Mouse (Mus musculus) T-helper 17 cell (primary cell): Measurements from ENCODE around the gene Tec.

Experiments used
- in situ Hi-C, 2 experiments: fragments of 300-600 bp; cut with MboI, MseI; formaldehyde crosslinking; loops; 1 replicate in 1 of 2; 2 replicates in 1 of 2; pipeline ENCODE4 v1.15.1; 2025; ENCODE audit warnings: high pct_unique_total_duplicates in 2 of 2

Gene Tec

DNA sequence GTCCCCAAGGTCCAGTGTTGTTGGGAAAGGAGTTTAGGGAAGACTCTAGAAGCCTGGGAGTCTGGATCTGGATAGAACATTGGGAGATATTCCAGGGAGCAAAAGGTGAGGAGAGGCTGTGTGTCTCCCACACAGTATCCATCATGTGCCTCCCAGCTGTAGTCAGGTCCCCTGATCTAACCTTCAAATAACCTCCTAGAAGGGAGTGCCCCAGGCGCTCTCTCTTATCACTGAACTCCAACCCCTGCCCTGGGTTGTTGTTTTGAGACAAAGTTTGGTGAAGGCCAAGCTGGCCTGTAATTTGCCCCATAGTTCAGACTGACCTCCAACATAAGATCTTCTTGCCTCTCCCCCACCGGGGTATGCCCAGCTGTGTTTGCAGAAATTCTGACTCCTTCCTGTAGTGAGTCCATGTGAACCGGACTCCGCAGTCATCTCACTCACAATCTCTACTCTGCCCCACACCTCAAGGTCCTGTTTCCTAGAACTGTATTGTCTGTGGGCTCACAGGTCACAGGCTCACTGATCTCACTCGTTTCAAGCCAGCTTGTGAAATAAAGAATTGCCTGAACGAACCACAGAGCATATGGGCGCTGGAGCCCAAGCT lies 119.5 kb downstream of the Tec start:
- in situ Hi-C loops, result loop anchor here in 1 of 2 experiments (10.0 kb wide), 1 partner anchor 494 kb away; no protein-coding TSS in a partner anchor

DNA sequence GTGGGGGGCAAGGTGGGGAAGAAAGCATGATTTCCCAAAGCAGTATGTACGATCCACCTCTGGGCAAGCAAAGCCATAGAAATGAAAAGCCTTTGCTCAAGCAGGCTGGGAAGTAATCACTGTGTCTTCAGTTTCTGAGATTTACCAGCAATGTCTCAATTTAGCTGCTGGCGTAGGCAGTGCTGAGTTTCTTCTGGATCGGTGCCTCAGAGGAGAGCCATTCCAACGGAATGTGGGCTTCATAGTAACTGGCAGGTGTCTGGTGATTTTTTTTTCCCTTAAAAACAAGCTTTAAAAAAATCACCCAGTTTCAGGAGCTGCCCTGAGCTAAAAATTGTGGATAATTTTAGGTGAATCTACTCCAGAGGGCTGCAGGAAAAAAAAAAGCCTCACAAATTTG lies 120.9 kb downstream of the Tec start:
- in situ Hi-C loops, result loop anchor here in 1 of 2 experiments (10.0 kb wide), 1 partner anchor 493 kb away; no protein-coding TSS in a partner anchor

DNA sequence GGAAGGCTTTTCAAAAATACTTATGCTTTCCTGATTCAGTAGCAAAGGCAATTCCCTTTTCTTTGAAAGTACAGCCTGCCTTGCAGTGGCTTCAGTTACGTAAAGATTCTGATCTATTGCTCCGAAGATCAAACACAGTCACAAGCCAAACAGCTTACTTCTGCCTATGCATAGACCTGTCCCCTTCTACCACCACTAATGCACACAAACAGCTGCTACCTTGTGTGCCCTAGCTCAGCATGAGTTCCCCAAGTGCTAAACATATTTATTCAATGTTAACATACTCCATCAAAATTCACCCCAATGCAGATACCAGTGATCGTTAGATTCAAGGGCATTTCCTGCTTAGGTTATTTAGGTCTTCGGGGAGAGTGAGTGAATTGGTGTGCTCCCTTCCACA lies 121.8 kb downstream of the Tec start:
- in situ Hi-C loops, result loop anchor here in 1 of 2 experiments (10.0 kb wide), 1 partner anchor 492 kb away; no protein-coding TSS in a partner anchor

DNA sequence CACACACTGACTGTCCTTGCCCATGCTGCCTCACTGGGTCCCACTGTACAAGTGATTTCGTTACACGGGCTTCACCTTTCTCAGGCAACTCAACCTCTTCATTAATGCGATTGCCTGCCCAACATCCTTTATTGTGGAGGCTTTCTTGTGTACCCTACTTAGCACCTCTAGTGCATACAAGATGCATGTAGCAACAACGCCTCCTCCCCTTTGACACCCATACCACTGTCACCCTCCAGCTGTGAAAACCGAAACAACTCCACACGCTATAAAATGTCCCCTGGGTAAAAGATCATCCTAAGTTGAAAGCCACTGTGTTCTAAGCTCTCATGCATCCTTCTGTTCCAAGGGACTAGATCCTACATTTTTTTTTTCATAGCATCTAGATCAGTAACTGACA lies 125.2 kb downstream of the Tec start:
- in situ Hi-C loops, result loop anchor here in 1 of 2 experiments (10.0 kb wide), 1 partner anchor 488 kb away; no protein-coding TSS in a partner anchor

DNA sequence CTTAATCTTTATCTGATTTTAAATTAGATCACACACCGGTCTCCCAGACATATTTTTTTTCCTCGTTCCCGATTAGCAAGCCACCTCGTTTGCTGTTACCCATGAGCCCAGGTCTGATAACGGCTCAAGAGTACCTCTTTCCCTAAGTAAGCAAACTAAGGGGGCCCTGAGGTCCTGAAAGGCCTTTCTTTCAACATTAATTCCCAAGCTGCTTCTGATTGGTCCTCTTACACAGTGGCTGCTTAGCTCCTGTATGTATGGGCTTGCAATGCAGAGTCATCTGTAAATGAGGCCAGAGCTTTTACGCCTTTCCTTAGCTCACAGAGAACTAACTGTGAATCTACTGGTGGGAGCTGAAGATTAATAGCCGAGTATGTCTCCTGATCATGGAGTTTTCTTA lies 131.4 kb downstream of the Tec start:
- in situ Hi-C loops, result no loop called here

DNA sequence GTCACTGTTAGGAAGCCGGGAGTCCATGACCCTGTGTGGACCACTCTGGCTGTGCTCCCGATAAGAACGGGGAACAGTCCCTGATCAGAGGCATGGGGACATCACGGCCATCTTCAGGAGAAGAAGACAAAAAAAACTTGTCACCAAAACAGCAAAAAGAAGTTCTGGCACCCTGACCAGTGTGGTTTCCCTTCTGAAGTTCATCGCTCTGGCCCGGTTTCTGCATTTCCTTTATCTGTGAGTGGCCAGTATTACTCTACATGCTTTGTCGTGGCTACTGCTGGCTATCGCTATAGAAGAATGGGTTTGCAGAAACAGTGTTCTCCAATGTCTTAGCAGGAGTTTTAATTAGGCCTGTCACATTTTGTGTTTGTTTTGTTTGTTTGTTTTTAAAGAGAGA lies 131.8 kb downstream of the Tec start:
- in situ Hi-C loops, result no loop called here

DNA sequence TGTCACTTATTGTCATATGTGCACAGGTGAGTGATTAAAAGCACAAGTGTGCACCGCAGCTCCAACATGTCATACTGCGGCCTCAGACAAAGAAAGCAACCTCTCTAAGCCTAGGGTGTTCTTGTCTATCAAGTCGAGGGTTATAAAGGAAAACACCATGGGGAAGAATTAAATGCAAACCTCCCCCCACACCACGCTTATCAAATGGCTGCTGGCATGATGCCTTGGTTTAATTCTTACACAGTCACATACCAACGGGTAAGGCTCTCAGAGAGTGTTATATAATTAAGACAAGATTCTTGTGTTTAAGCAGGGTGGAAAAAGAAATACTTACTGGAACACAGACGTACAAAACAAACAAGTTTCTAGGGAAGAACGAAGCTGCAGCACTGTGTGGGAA lies 132.5 kb downstream of the Tec start:
- in situ Hi-C loops, result no loop called here

DNA sequence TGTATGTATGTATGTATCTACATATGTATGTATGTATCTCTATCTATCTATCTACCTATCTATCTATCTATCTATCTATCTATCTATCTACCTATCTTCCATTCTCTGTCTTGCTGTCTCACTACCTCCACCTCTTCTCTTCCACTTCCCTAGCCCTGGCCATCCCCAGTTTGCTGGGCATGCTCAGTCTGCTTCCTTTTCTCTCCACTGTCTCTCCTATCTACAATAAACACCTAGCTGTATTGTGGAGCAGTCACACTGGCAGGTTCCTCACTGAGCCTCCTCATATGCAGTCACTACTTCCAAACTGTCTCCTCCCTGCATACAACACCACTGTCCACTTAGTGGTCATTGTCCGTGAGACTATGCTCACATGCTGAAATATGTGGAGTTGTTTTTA lies 135.4 kb downstream of the Tec start:
- in situ Hi-C loops, result no loop called here

DNA sequence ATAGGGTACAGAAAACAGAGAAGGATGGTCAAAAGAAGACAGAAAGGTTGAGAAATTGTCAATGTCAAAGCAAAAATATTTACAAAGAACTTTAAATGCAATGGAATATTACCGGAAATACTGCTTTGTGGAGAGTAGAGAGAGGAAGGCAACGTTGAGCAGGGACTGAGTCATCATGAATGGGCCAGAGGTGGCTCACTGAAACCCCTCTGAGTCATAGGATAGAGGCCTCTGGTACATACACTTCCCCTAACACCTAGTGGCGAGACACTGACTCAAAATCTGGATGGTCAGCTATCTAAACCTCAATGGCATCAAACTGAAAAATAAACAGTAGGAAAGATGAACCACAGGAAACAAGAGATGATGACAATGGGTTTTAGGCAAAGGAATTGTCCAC lies 142.9 kb downstream of the Tec start:
- in situ Hi-C loops, result loop anchor here in 1 of 2 experiments (10.0 kb wide), 1 partner anchor 1369 kb away; no protein-coding TSS in a partner anchor

DNA sequence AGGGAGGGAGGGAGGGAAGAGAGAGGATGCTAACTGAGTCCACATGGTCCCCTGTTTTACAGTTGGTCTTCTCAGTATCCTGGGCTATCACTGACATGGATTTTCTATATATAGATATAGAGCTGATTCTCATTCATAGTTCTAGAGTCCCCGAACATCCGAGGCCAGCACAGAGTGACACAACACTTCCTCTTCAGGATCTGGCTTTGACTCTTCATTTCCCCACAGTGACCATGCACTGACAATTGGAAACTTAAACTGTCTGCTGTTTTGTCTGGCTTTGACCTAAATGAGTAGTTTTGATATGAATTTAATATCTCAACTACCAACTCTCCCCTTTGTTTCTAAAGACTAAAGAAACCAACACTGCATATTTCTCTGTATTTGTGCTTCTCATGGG lies 144.9 kb downstream of the Tec start:
- in situ Hi-C loops, result loop anchor here (5.0 to 10.0 kb wide), 3 partner anchors 34 to 1371 kb away; partner anchors contain the start of gene Nipal1 (in 1 of the 2)

DNA sequence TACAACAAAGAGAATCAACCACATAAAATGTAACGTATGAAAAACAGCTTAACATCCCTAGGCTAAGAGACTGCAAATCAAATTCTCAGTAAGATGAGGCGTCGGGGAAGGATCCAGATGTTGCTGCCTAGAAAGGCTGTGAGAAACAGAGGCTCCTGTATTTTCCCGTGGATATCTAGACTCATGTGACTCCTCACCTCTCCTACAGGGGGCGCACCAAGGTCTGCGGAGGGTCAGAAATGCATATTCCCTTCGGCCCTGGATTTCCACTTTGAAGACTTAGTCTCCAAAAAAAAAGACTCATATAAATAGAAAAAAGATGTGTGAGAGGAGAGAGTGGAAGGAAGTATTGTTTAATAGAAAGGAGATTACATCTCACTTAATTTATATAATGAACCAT lies 147.7 kb downstream of the Tec start:
- in situ Hi-C loops, result loop anchor here (5.0 to 10.0 kb wide), 3 partner anchors 37 to 1374 kb away; partner anchors contain the start of gene Nipal1 (in 1 of the 2)

DNA sequence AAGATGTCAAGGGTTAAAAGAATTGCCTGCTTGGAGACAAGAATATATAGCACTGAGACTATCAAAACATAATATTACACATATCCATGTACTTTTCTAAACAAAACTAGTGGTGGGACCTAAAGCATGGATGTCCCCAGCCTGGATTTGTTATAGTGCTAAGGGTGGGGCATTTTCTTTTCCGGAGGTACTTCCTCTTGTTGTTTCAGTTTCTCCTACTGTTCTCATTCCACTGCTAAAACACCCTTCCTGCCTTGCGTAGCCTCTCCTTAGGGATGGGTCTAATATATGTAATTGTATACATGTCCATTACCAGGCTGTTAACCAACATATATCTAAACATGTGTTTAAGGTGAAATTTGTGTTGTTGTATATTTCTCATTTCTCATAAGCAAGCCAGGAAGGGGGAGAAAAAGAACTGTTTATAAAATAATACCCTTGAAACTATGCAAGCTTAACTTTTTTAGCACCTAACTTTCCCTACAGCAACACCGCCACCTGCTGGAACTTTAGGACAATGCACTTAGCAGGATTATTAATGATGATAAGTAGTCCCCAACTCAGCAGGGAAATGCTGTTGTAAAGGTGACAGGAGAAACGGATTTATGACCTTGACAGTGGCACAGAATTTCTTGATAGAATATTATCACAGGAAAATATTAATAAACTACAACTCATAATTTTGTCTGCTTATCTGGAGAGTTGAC lies 157.6 kb downstream of the Tec start:
- in situ Hi-C loops, result loop anchor here in 1 of 2 experiments (5.0 kb wide), 1 partner anchor 358 kb away; no protein-coding TSS in a partner anchor

DNA sequence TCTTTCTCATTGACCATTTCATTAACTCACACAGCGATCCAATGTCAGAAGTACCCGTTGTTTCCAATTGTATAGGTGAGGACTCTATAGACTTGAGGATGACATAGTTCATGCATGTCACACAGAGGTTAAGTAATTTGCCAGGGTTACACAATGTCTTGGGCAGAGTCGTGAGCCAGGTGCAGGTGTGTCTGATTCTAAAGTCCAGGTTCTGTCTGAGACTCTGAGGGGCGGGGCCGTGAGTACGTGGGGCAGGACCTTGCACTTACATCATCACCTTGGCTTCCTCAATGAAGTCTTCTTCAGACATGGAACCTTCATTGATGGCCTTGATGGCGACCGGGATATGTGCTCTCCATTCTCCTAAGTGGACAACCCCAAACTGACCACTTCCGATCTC lies 158.3 kb downstream of the Tec start:
- in situ Hi-C loops, result loop anchor here (5.0 to 10.0 kb wide), 2 partner anchors 115 to 358 kb away; no protein-coding TSS in a partner anchor

DNA sequence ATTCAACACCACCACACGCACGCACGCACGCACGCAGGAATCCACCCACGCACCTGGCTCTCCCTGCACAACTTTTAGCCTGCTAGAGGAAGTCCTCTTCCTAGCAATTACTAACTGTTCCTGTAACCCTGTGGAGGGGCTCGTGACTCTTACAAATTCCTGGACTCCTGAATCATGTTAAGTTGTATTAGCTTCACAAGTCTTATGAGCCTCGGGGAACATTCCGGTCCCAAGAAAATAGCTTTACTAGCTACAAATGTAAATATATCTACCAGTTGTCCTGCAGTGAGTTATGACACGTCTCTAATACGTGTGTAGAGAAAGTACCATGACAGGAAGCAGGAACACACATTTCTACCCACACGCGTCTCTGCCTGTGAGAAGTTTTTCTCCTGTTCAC lies 158.8 kb downstream of the Tec start:
- in situ Hi-C loops, result loop anchor here (5.0 to 10.0 kb wide), 2 partner anchors 115 to 357 kb away; no protein-coding TSS in a partner anchor

DNA sequence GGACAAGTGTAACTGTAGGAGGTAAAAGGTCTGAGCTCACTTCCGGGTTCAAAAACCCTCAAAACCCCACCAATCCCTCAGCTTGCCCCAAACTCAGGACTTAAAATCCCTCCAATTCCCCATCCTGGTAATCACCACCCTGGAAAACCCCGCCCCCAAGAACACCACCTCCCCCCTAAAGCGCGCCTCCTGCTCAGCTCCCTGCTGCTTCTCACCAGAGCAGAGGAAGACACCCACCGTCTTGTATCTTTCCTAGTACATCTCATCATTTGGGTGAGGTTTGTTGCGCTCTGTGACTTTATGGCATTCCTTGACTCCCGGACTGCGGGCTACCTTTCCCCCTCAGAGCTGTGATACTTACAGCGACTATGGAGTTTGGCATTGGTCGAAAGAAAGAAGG lies 161.6 kb downstream of the Tec start:
- in situ Hi-C loops, result loop anchor here (5.0 to 10.0 kb wide), 2 partner anchors 112 to 354 kb away; no protein-coding TSS in a partner anchor

DNA sequence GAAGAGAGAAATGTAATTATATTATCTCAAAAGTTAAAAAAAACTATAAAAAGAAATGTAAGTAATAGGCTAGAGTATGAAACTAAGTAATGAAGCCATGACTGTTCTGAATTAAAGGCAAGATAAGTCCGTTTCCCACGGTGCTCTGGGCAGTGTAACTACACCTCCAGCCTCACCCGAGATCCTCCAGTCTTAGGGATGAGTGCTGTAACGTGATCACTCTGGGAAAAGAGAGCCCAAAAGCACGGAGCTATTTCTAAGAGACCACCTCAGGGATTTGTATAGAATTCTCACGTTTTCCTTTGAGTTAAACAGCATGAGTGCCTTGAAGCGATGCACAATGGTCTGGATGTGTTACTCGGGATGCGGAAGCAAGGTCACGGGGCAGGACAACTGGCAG lies 162.2 kb downstream of the Tec start:
- in situ Hi-C loops, result loop anchor here (5.0 to 10.0 kb wide), 2 partner anchors 111 to 354 kb away; no protein-coding TSS in a partner anchor
